Mouse (Mus musculus): Measurements from ENCODE around the gene Gatm.
A peak's percentile ranks its signal among the peaks of the same experiment; 100 is the strongest.

The Gatm gene

DNA sequence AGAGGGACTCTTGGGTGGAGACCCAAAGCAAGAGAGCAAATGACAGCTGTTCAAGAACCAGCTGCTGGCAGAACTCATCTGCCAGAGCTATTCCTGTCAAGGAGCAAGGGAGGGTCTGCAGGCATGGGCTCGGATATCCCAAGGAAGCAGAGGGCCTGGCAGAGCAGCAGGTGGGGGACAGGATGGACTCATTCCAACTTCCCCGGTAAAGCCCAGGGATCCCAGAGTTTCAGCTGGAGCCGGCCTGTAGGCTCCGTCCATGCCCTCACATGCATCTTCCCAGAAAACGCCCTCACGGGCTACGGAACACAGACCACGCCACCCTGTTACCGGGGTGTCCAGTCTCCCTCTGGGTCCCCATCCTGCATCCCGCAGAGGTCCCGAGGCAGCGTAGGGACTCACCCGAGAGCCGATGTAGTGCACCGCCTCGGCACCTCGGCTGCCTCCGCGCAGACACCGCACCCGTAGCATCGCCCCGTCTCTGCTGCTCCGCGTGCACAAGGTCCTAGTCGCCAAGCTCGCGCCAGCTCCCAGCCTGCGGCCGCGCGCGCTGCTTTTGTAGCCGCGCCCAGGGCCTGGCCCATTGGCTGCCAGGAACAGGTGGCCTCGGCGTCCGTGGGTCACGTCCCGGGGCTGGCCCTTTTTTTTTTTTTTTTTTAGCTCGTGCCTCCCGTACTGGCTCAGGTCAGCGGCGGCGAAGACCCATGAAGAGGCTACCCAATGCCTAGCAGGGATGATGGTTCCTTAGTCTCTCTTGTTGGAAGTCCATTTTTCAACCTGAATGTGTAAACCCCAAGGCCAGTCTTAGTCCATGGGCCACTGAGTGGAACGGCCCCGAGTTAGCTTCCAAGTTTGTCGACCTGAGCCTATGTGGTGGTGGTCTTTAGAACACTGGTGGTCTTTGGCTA is at the start of gene Gatm:
Gene Gatm (minus strand): TSS at position 558 of the 908 bp plus-strand sequence.
- DNase-seq (ENCODE audit: low spot score) = peak; percentile 53

DNA sequence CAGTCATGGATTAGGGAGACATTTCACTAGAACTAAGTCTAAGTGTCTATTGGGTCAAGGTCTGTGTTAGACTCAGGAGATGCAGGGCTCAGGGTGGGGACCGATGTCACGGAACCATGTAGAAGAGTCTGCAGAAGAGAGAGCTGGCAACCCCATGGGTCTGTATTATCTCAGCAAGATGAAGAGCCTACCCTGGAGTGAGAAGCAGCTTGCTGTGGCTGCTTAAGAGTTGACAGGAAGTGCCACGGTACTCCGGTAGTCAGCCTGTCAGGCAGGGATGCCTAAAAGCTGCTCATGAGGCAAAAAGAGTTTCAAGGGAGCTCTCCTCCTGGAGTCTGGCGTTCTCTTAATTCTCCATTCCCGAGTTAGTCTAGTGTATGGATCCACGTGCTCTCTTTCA is 48.7 kb upstream of the Gatm start:
- DNase-seq (ENCODE audit: low spot score) = no peak

DNA sequence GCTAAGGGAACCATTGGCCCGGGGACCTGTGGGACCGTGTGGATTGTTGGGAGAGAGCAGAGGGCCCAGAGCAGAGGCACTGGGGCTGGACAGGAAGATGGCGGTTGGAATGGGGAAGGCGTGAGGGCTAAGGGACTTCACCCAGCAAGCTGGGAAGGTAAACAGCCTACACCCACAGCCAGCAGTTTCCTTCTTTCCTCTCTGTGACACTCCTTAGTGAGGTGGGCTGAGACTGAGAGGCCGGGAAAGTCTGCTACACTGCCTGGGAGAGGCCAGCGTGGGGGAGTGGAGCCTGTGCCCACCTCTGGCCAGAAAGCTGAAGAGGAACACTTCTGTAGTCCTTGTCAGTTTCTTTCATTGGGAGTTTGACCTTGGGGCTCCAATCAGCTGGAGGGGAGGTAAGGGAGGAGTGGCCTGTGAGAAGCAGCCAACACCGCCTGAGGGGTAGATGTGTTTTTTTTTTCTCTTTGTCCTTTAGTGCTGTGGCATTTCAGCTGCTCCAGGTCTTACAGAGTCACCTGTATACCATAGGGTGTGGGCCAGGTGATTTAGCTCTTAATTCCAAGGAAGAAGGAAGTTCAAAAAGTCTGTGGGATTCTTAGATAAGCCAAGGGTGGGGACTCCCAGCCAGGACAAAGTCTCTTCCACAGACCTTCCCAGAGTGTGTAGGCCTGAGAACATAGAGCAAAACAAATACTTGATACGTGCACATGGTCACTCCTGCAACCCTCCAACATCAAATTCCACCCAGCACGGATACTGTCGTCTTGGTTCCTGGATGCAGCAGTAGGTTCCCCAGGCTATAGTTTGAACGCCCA is 46.8 kb upstream of the Gatm start:
- DNase-seq (ENCODE audit: low spot score) = no peak

DNA sequence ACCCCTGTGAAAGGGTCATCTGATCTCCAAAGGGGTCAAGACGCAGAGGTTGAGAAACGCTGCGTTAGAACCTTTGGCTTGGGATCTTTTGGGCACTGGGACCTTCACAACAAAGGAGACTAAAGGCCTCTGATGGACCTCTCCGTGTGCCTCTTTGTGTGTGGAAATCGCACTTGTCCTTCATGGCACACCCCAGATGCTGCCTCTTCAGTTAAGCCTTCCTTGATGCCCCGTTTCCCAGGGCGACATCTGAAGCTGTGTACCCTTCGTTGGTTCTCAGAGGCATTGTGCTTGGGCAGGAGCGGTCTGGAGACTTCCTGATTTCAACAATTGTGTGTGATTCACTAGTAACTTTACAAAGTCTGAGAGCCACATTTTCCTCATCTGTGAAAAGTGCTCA is 45.7 kb upstream of the Gatm start:
- no peak for DNase-seq (ENCODE audit: low spot score)

DNA sequence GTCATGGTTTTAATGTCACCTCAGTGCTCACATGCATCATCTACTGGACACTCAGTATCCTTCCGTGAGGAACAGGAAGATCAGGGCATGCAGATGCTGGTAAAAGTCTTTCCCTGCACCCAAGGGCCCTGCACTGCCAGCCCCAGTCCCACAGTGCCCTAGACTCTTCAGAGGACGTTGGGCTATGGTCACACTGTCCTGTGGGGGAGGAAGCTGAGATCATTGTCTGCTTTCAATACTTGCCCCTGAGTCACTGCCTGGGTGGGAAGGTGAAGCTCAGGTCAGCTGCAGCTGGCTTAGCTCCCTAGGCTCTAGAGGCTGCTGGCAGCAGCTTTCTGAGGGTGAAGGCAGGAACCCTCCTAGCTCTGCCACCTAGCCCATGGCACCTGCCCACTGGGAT is 44.9 kb upstream of the Gatm start:
- no peak for DNase-seq (ENCODE audit: low spot score)

DNA sequence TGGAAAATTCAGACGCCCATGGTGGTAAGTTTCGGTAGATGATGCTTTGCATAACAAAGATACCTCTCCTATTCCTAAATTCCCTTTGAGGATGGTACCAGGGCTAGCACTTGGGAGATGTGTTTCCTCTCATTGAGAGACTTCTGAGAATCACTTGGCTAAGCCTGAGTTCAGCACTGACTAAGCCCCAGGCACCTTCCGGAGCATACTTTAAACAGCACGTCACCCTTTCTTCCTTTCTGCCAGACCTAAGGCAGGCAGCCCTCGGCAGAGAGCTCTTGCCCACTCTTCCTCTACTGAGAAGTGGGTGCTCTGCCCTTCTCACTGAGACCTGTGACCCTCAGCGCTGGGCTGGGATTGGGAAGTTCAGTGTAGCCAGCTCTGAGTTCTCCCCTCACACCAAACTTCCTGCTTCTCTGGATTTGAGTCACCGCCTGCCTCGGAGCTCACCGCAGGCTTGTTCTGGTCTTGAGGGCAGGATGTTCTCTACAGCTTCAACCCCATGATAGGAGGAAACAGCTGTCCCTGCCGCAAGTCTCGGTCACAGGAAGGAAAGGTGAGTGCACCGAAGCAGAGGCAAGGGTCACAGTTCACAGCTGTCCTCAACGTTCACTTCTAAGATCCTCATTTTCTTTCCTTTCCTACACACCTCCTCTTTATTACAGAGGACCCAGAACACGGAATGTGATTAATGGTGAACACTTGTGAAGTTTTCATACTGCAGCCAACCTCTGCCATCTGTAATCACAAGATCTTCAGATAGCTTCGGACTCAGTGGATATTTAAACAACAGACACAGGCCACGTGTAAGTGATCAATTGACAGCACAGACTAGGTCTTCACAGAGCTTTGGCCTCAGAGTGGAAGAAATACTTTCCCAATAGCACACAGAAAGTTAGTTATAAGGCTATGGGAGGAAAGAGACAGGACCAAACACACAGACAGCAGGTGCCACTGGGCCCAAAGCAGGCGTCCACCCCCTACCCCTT is 41.3 kb upstream of the Gatm start:
- no peak for DNase-seq (ENCODE audit: low spot score)

DNA sequence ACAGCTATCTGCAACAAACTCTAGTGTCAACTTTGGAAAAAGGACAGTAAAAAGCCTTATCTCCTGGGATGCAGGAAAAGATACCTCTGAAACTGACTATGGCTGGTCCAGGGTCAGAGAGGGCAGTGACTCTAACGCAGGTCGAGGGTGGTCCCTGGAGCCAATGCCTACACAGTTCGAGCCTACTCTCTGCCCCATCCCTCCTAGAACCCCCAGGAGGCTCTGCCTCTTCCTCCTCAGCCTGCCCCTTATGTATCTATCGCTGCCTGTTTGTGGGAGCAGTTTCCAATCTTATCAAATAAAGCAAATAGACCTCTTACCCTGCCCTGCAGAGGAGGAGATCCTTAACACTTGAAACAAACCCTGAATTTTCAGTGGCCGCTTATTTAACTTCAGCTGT is 27.6 kb upstream of the Gatm start:
- DNase-seq (ENCODE audit: low spot score) = no peak

DNA sequence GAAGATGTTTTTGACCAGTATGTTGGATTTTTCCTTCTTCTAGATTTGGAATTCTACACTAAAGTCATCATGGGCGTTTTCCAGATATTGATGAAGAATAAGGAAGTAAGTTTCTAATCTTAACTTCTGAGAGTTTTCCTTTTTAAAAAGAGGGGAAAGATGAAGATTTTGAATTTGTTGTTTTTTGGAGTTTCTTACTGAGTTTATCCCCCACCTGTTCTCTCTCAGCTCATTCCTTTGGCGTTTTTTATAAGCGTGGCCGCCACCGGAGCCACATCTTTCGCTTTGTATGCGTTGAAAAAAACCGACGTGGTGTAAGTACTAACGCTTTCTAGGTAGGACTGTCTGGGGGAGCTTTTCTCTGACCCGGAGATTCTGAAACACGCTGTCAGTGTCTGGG is 26.9 kb upstream of the Gatm start:
- no peak for DNase-seq (ENCODE audit: low spot score)

DNA sequence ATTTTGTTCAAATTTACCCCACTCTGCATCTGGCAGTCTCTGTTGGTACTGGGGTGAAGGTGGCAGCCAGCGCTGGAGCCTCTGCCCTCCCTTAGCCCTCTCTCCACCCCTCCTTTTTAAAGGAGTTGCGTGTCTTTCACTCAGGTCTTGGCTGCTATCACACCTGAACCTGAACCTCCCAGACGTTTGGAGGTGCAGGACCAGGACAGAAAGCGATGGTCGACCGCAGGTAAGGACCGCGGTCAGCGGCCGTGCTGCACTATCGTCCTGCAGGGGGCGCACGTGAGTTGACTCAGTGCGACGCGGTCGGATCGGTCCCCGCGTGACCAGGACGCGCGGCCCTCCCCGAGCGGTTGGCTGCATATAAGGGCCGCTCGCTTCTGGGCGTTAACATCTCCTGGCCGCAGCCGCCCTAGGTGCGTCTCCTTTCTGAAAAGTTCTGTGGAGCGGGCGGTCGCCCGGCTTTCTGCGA is 26.5 kb upstream of the Gatm start:
- peak; percentile 55 for DNase-seq (ENCODE audit: low spot score)

DNA sequence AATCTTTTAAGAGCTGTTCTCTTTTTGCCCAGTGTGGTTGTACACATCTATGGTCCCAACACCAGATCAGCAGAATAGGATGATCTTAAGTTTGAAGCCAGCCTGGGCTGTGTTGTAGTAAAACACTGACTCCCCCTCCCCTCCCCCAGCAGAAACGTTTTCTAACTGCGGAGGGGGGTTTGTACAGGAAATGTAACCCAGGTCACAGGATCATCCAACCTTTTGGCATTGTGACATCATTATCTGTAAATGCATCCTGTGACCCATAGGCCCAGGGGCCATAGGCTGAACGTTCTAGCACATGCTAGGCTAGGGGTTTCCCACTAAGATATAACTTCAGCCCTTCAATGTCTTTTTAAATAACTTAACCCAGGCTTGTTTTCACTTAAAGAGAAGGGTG is 25.6 kb upstream of the Gatm start, which contains the start of gene AA467197:
Gene AA467197 (plus strand): TSS at position 301 of the 400 bp plus-strand sequence.
- no peak for DNase-seq (ENCODE audit: low spot score)

DNA sequence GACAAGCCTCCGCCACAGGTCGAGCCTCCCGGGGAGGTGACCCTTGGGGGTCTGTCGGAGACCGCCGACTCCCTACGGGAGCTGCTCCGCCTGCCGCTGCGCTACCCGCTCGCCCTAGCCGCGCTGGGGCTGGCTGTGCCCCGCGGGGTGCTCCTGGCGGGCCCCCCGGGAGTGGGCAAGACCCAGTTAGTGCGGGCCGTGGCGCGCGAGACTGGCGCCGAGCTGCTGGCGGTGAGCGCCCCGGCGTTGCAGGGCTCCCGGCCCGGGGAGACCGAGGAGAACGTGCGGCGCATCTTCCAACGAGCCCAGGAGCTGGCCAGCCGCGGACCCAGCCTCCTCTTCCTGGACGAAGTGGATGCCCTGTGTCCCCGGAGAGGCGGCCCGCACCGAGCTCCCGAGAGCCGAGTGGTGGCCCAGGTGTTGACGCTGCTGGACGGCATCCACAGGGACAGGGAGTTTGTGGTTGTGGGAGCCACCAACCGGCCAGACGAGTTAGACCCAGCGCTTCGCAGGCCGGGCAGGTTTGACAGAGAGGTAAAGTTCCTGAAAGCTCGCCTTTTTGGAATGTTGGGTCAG is 20.2 kb upstream of the Gatm start:
- peak; percentile 41 for DNase-seq (ENCODE audit: low spot score)

DNA sequence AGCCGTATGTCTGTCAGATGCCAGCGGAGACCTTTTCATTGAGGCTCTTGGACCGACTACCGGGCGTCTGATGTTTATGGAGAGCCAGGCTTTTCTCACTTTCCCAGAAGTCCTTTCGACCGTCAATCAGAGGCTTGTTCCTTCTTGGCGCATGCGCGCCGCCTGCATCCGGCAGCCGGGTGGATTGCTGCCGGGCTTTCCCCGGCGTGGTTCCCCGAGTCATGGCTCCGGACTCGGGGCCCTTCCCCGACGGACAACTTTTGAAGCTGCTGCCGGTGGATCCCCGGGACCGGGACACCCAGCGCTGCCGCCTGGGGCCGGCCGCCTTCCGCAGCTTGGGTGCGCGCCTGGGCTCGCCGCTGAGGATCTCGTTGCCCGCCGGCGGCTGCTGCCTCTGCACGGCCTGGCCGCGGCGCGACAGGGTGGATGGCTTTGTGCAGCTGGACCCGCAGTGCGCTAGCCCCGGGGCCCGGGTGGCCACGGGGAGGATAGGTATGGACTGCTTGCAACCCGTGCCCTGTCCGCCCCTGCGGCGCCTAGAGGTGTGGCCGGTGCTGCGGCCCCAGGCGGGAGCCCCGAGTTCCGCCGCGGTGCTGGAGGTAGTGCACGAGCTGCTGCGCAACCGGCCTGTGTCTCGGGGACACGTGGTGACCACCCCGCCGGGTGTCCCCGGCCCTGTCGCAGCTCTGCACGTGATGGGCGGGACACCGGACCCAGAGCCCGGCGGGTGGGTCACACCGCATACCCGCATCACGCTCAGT is 19.5 kb upstream of the Gatm start:
- DNase-seq (ENCODE audit: low spot score) = peak; percentile 75

DNA sequence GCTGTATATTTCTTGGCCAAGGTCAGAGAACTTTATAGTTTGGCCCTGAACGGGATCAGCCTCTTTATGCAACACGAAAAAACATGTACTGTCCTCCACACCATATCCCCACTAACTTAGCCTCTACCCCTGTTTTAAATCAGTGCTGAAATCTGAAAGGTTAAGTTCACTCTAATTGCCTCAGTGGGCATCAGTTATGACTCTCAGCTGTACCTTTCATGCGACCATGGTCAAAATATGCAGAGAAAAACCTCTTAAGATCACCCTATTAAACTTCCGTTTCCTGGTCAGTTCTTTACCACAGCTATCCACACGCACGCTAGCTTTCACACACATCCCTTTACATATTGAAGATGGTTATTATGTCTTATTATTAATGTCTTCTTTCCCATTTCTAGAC is 18.8 kb upstream of the Gatm start:
- no peak for DNase-seq (ENCODE audit: low spot score)

DNA sequence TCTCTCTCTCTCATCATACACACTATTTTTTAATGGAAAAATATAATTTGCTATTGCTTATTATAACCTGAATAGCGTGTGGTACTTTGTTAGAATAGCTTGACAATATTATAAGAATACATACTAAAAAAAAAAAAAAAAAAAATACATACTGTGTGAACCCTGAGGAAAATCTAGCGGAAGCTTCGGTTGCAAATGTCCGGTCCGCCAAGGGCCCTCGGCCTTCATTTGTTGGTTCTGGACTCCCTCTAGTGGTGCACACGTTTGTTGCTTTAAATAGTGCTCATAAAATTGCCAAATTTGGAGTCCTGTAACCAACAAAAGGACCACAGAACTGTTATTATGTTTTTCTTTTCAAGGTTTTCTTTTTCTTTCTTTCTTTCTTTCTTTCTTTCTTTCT is 17.9 kb upstream of the Gatm start:
- DNase-seq (ENCODE audit: low spot score) = peak; percentile 70

DNA sequence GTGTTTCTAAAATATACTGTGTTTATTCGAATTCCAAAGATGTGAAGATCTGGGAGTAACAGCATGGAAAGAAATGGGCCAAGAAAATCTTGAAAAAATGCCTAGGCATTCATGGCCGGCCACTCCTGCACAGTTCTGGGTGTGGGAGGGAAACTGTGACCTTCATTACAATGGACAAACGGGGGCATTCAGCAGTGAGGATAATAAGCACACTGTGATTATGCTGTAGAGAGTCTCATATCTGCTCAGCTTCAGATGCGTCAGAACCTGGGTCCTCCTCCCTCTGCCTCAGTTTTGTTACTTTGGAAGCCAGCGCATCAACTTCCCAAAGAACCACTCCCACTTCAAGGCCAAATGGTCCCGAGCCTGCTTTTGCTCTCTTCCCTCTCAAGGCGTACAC is 14.8 kb upstream of the Gatm start:
- DNase-seq (ENCODE audit: low spot score) = peak; percentile 11

DNA sequence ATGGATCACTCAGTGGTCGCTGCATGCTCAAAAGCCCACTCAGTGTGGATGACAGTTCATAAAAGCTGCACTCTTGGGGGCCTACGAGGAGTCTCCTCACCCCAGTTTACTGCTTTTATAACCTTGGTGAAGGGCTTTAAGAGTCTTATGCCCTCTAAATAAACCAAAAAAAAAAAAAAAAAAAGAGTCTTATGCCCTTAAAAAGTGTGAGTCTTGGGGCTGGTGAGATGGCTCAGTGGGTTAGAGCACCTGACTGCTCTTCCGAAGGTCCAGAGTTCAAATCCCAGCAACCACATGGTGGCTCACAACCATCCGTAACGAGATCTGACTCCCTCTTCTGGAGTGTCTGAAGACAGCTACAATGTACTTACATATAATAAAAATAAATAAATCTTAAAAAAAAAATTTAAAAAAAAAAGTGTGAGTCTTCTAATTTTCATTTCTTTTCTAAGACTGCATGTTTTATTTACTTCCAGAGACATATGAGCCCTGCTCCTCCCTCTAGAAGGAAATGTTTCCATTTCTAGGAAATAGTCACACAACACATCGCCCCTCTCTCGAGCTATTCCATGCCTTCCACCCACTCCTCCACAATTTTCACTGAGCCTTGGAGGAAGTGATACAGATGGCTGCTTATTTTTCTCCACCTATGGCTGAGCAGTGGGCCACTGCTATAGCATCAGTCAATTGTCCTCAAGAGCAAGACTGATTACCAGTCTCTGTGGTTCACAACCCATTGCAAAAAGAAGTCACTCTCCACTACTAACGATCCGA is 10.4 kb upstream of the Gatm start:
- no peak for DNase-seq (ENCODE audit: low spot score)

DNA sequence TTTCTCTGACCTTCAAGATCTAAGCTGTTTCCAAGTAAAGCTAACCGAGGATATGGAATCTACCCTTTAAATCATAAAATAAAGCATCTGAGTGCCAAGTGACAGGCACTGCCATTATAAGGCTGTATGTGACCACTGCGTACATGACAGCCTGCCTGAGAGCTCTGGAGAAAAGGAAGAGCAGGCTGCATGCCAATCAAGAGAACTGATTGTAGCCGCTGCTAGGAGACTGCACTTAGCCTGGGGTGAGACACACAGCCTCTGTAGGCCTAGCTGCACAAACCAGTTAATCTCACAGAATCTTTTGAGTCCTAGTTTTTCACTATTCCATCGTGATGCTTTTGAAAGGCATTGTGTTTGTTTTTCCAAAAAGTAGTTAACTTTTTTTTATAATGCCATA is 7.6 kb upstream of the Gatm start:
- DNase-seq (ENCODE audit: low spot score) = no peak

DNA sequence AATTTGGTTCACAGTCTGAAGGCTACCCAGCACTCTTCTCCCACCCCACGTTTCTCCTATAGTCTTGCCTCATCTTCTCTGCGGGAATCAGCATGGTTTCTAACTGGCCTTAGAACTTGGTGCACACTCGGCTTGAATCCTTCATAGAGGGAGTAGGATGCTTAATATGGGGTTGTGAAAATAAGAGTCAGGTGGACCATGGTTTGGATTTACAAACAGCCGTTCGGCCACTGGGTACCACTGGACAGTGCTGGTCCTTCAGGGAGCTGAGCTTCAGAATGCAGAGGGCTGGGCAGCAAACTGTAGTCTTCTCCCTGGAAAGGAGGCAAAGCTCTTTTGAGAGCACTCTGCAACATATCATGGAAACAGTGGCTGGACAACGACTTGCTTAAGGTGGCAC is 6.7 kb upstream of the Gatm start:
- DNase-seq (ENCODE audit: low spot score) = no peak

DNA sequence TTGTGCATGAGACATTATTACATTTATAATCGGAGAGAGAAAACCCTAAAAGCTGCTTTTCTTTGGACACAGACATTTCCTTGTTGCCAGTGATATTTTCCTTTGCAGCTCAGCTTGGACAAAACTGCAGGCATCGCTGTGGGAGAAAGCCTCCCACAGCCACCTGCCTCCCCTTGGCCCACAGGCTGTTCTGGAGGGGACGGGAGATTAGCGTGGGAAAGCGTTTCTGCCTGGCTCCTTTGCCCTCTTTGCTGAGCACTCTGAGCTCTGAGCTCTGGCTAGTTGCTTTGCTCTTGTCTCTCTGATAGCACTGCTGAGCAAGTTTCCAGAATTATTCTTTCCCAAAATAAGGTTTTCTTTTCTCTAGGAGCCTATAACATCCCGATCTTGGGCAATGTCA is 5.1 kb upstream of the Gatm start:
- DNase-seq (ENCODE audit: low spot score) = no peak

DNA sequence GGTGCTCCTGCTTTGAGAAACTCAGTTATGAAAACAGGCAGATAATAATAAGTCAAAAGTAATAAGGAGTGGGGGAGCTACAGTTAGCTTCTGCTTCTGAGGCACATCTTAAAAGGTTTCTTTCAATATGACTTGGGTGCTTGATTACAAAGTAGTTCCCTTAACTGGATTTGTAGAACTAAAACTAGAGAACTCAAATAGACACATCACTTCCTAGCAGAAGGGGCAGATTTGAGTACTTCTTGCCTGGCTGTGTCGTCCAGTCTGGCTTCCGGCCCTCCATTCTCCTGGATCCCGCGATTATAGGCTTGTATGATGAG is 511 bp upstream of the Gatm start:
- no peak for DNase-seq (ENCODE audit: low spot score)

Data from ovary, postnatal 14 days (tissue).